Mouse (Mus musculus): ENCODE data around the gene Patj. TPM values are rescaled to one million over a fixed set of nuclear protein-coding genes. Genes with fewer than 3 reads are reported as not detected.

Patj gene
- polyA plus RNA-seq, 2 experiments = 11.9 to 16.7 TPM

- DNase-seq (ENCODE audit: low spot score) (no peak), ATAC-seq (ENCODE audit: low FRiP score, low read depth) (no peak)
- 86% methylated on average over 4 of the region's 4 CpGs for whole genome bisulfite sequencing
- Histone ChIP-seq H3K4me3 (replicated peaks; ENCODE audit: low read length) (no peak overlapping the region), H3K27ac (replicated peaks; ENCODE audit: low read depth, low read length) (no peak overlapping the region), H3K9me3 (ENCODE audit: control insufficient read depth, low read length) (no peaks in the 10 kb centered on the region), H3K9ac (ENCODE audit: low read depth, low read length, severe bottlenecking) (no peak overlapping the region), H3K4me2 (replicated peaks; ENCODE audit: low read depth, low read length, severe bottlenecking) (no peak overlapping the region), H3K27me3 (ENCODE audit: control insufficient read depth, insufficient read depth, low read length) (no peaks in the 10 kb centered on the region), H3K36me3 (ENCODE audit: control insufficient read depth, insufficient read depth, low read length) (no peaks in the 10 kb centered on the region), H3K4me1 (ENCODE audit: control insufficient read depth, insufficient read depth, low read length) (no peaks in the 10 kb centered on the region)
- TF ChIP-seq POLR2A (IDR thresholded peaks at IDR 0.05; ENCODE audit: borderline replicate concordance, extremely low read depth, insufficient read depth, insufficient read length) = no peak
Observed at GRCm38 (mm10) chr4:98486901-98487300, 91.3 kb downstream of the Patj start.

GRCm38 (mm10) chr4:98489386-98489785, 93.8 kb downstream of the Patj start:
- Histone ChIP-seq H3K9me3 (ENCODE audit: control insufficient read depth, low read length) (no peaks in the 10 kb centered on the region), H3K4me1 (ENCODE audit: control insufficient read depth, insufficient read depth, low read length) (no peaks in the 10 kb centered on the region), H3K4me3 (replicated peaks; ENCODE audit: low read length) (no peak overlapping the region), H3K4me2 (replicated peaks; ENCODE audit: low read depth, low read length, severe bottlenecking) (no peak overlapping the region), H3K27me3 (ENCODE audit: control insufficient read depth, insufficient read depth, low read length) (no peaks in the 10 kb centered on the region), H3K36me3 (ENCODE audit: control insufficient read depth, insufficient read depth, low read length) (no peaks in the 10 kb centered on the region), H3K27ac (replicated peaks; ENCODE audit: low read depth, low read length) (no peak overlapping the region), H3K9ac (ENCODE audit: low read depth, low read length, severe bottlenecking) (no peak overlapping the region)
- no peak for ATAC-seq (ENCODE audit: low FRiP score, low read depth)
- no peak for DNase-seq (ENCODE audit: low spot score)
- 30% methylated on average over 1 of the region's 1 CpGs for WGBS
- no peak for TF ChIP-seq POLR2A (IDR thresholded peaks at IDR 0.05; ENCODE audit: borderline replicate concordance, extremely low read depth, insufficient read depth, insufficient read length)

- Histone ChIP-seq H3K4me3 (replicated peaks; ENCODE audit: low read length) (no peak overlapping the region), H3K9me3 (ENCODE audit: control insufficient read depth, low read length) (no peaks in the 10 kb centered on the region), H3K27me3 (ENCODE audit: control insufficient read depth, insufficient read depth, low read length) (no peaks in the 10 kb centered on the region), H3K9ac (ENCODE audit: low read depth, low read length, severe bottlenecking) (no peak overlapping the region), H3K27ac (replicated peaks; ENCODE audit: low read depth, low read length) (no peak overlapping the region), H3K4me2 (replicated peaks; ENCODE audit: low read depth, low read length, severe bottlenecking) (no peak overlapping the region), H3K36me3 (ENCODE audit: control insufficient read depth, insufficient read depth, low read length) (peaks cover 3% of the 10 kb centered on the region; the same call in 1 of the 2 replicates), H3K4me1 (ENCODE audit: control insufficient read depth, insufficient read depth, low read length) (no peaks in the 10 kb centered on the region)
- no peak for DNase-seq (ENCODE audit: low spot score)
- ATAC-seq (ENCODE audit: low FRiP score, low read depth) = no peak
- 89% methylated on average over 4 of the region's 4 CpGs for WGBS
- no peak for TF ChIP-seq POLR2A (IDR thresholded peaks at IDR 0.05; ENCODE audit: borderline replicate concordance, extremely low read depth, insufficient read depth, insufficient read length)
Observed at GRCm38 (mm10) chr4:98498341-98498740, 102.8 kb downstream of the Patj start.

DNA sequence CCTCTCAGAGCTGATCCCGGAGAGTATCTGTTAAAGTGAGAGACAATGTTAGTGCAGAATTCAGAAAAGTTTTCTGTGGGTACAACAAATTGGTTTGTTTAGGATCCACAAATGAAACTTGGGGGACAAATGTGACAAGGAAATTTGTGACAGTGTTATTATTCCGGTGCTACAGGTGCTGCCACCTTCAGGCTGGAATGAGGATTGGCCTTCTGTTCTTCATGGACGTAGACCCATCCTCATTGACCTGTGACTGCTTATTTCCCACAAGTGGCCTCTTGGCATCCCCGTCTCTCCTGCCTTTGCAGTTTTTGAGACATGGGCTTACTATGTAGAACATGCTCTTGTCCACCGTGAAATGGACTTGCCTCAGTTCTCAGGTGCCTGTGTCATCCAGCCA, 104.6 kb downstream of the Patj start:
- no peak for DNase-seq (ENCODE audit: low spot score)
- Histone ChIP-seq H3K9ac (ENCODE audit: low read depth, low read length, severe bottlenecking) (no peak overlapping the region), H3K4me1 (ENCODE audit: control insufficient read depth, insufficient read depth, low read length) (no peaks in the 10 kb centered on the region), H3K4me2 (replicated peaks; ENCODE audit: low read depth, low read length, severe bottlenecking) (no peak overlapping the region), H3K27ac (replicated peaks; ENCODE audit: low read depth, low read length) (no peak overlapping the region), H3K4me3 (replicated peaks; ENCODE audit: low read length) (no peak overlapping the region), H3K9me3 (ENCODE audit: control insufficient read depth, low read length) (no peaks in the 10 kb centered on the region), H3K36me3 (ENCODE audit: control insufficient read depth, insufficient read depth, low read length) (peaks cover 3% of the 10 kb centered on the region; the same call in 1 of the 2 replicates), H3K27me3 (ENCODE audit: control insufficient read depth, insufficient read depth, low read length) (no peaks in the 10 kb centered on the region)
- no peak for ATAC-seq (ENCODE audit: low FRiP score, low read depth)
- no peak for TF ChIP-seq POLR2A (IDR thresholded peaks at IDR 0.05; ENCODE audit: borderline replicate concordance, extremely low read depth, insufficient read depth, insufficient read length)
- 72% methylated on average over 5 of the region's 5 CpGs for WGBS

DNA sequence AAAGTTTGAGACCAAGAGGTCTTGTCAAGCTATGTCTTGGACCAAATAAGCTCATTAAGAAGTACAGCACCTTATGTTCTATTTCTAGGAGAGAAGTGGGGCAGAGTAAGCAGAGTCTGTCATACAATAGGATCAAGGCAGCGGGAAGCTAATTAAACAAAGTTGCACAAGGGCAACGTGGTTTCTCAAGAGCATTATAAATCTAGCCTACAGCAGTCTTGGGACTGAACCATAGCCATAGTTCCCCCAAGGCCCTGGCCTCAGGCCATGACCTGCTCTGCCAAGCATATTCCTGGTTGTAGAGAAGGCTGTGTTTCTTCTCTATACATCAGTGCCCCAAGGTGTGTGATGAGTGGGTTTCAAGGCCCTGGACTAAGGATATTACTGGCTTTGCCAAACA, 105.3 kb downstream of the Patj start:
- DNase-seq (ENCODE audit: low spot score) (no peak), ATAC-seq (ENCODE audit: low FRiP score, low read depth) (no peak)
- H3K9ac ChIP-seq (ENCODE audit: low read depth, low read length, severe bottlenecking) = no peak overlapping the region
- H3K4me2 ChIP-seq (replicated peaks; ENCODE audit: low read depth, low read length, severe bottlenecking) = no peak overlapping the region
- no peak overlapping the region for H3K4me3 ChIP-seq (replicated peaks; ENCODE audit: low read length)
- no peak for TF ChIP-seq POLR2A (IDR thresholded peaks at IDR 0.05; ENCODE audit: borderline replicate concordance, extremely low read depth, insufficient read depth, insufficient read length)
- WGBS = 63% methylated on average over 2 of the region's 2 CpGs
- no peaks in the 10 kb centered on the region for H3K9me3 ChIP-seq (ENCODE audit: control insufficient read depth, low read length)
- H3K27ac ChIP-seq (replicated peaks; ENCODE audit: low read depth, low read length) = no peak overlapping the region
- H3K27me3 ChIP-seq (ENCODE audit: control insufficient read depth, insufficient read depth, low read length) = no peaks in the 10 kb centered on the region
- peaks cover 3% of the 10 kb centered on the region; the same call in 1 of the 2 replicates for H3K36me3 ChIP-seq (ENCODE audit: control insufficient read depth, insufficient read depth, low read length)
- H3K4me1 ChIP-seq (ENCODE audit: control insufficient read depth, insufficient read depth, low read length) = no peaks in the 10 kb centered on the region

DNA sequence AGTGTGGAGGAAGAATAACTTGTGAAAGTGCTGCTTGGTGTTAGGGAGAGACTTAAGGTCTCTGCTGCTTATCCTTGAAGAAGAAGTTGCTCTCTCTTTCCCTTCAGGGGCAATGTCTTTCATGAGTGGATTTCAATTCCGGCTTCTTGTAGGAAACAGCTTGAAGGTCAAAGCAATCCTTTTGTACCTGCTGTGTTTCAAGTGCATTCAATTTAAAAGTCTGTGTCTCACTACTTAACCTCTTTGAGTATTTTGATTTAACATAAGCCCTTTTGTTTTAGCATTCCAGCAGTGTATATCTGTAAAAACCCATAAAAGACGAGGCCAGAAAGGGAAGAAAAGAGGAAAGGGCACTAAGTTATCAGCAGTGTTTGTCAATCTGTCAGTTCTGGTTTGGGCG, 109.2 kb downstream of the Patj start:
- no peak for DNase-seq (ENCODE audit: low spot score)
- Histone ChIP-seq H3K9ac (ENCODE audit: low read depth, low read length, severe bottlenecking) (no peak overlapping the region), H3K27ac (replicated peaks; ENCODE audit: low read depth, low read length) (no peak overlapping the region), H3K4me3 (replicated peaks; ENCODE audit: low read length) (no peak overlapping the region), H3K27me3 (ENCODE audit: control insufficient read depth, insufficient read depth, low read length) (no peaks in the 10 kb centered on the region), H3K4me2 (replicated peaks; ENCODE audit: low read depth, low read length, severe bottlenecking) (no peak overlapping the region), H3K36me3 (ENCODE audit: control insufficient read depth, insufficient read depth, low read length) (no peaks in the 10 kb centered on the region), H3K9me3 (ENCODE audit: control insufficient read depth, low read length) (no peaks in the 10 kb centered on the region), H3K4me1 (ENCODE audit: control insufficient read depth, insufficient read depth, low read length) (peaks cover 8% of the 10 kb centered on the region)
- no peak for TF ChIP-seq POLR2A (IDR thresholded peaks at IDR 0.05; ENCODE audit: borderline replicate concordance, extremely low read depth, insufficient read depth, insufficient read length)
- ATAC-seq (ENCODE audit: low FRiP score, low read depth) = no peak
- WGBS = 59% methylated on average over 3 of the region's 3 CpGs

Data from limb, embryonic 14.5 days (tissue).